Mouse (Mus musculus) stomach, postnatal 0 days (tissue): ENCODE measurements at regions not wholly inside any gene's neighbourhood (a gene's known extent, or its start where the extent isn't known, plus 50 kb on each side); places are given as distances from the start of the nearest gene placed in this dataset.

Experiments
- CTCF ChIP-seq: IDR thresholded peaks from 2 replicates; pipeline ENCODE4 v1.5.1; 2016; ENCODE audit warnings: antibody characterized with exemption, low read depth, mild to moderate bottlenecking, moderate library complexity
- EP300 ChIP-seq: optimal IDR thresholded peaks from 2 replicates; pipeline ENCODE3; 2016; ENCODE audit warnings: antibody characterized with exemption

DNA sequence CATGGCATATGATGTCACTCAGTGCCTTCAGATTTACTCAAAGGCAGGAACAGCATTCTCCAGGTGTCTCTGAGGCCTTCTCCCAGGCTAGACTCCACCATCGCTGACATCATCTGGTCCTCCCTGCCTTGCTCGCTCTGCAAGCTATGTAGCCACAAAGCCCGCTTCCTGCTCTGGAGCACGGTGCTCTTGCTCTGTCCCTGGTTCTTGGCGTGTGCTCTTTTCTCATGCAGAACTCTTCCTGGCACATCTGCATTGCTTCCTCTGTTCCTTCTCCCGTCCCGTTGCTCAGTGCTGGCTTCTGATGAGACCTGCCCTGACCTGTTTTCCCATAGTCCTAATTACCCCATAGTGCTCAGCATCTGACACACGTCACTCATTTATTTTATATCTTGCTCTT lies 178.6 kb downstream of the Trim29 start:
- TF ChIP-seq EP300, result no peak
- no peak for TF ChIP-seq CTCF
